Mouse (Mus musculus): ENCODE data around the gene Elovl6.
A peak's percentile ranks its signal among the peaks of the same experiment; 100 is the strongest.

Elovl6 gene

GRCm38 (mm10) chr3:129646781-129647180, 114.6 kb downstream of the Elovl6 start:
- no peak for DNase-seq (ENCODE audit: low spot score)

DNA sequence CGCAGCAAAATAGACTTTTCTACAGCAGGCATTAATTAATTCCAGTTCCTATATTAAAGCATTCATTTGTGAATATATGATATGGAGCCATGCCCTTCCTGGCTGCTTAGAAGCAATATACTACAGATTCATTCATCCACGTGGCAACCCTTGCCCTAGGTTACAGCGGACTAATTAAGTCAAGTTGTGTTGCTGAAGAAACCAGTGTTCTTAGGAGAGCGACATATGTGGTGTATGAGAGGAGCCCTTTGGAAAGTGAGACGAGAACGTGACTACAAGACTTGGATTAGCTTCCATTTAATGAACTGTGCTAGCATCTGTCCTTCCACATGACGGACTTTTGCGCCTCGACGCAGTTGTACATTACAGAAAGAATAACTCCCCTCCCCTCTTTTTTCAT, 115.2 kb downstream of the Elovl6 start:
- no peak for DNase-seq (ENCODE audit: low spot score)

GRCm38 (mm10) chr3:129648598-129648997, 116.4 kb downstream of the Elovl6 start:
- DNase-seq (ENCODE audit: low spot score): peak; percentile 15

DNA sequence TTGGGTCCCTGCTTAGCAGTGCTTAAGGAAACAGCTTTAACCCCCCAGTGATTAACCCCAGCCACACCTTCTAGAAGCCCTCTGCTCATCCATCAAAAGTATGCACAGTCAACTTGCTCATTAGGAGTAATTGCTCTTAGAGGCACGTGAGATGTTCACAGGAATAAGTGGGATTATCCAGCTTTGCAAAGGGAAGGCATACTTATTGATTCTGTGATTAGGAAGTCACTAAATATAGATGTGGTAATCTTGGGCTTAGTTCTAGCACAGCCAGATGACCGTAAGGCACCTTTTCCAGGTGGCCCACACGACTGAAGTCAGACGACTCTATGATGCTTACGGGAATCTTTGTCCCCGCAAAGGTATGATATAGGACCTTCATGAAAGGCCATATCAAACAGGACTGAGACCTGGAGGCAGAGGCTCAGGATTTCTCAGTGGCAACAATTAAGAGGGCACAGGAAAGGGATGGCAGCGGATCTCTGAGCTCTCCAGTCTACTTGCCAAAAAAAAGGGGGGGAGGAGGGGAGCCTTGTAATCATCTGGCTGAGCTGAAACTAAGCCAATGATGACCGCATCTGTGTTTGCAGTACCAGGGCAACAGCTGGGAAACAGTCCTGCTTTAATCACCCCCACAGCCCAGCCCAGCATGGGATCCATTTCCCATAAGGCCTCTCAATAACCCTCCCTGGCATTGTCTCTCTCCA, 117.6 kb downstream of the Elovl6 start:
- DNase-seq (ENCODE audit: low spot score): no peak

- no peak for DNase-seq (ENCODE audit: low spot score)
Observed at GRCm38 (mm10) chr3:129650293-129650612, 118.1 kb downstream of the Elovl6 start.

DNA sequence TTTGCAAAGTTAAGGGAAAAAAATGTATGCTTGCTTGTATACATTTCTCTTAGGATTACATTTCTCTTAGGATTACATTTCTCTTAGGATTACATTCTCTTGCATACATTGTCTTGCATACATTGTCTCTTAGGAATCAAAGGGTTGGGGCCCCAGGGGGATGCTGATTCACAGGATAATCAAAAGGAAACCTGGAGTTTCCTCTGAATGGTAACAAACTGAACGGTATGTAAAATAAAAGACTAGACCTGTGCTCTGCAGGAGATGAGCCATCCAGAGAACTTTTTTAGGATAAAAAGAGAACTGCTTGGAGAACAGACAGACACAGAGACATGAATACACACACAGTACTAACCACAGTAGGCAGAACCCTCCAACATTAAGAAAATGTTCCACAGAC, 118.8 kb downstream of the Elovl6 start:
- no peak for DNase-seq (ENCODE audit: low spot score)

DNA sequence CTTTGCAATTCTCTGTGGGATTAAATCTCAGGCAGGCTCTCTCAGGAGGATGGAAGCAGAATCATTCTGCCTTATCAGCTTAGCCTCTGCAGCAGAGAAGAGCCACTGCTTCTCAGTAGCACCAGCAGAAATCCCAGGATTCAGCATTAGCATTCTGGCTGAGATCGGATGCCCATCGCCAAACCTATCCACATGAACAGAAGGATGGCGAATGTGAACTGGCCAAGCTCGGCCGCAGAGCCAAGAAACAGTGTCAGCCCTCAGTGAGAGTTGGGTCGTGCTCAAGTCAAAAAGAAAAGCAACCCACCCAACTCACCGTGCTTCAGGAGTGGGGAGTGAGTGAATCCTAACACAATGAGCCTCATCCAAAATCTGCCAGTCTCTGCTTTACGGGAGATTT, 119.6 kb downstream of the Elovl6 start:
- no peak for DNase-seq (ENCODE audit: low spot score)

DNA sequence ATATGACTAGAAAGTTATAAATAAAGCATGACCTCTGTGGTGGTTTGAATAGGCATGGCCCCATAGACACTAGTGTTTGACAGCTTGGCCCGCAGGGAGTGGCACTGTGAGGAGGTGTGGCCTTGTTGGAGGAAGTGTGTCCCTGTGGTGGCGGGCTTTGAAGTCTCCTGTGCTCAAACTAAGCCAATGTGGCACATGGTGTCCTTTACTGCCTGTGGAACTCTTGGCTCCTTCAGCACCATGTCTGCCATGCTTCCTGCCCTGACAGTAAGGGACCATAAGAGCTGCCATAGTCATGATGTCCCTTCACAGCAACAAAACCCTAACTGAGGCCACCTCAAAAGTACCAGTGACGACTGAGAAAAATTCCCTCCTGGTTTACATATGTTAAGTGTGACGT, 120.3 kb downstream of the Elovl6 start:
- DNase-seq (ENCODE audit: low spot score): no peak

- DNase-seq (ENCODE audit: low spot score): no peak
Observed at GRCm38 (mm10) chr3:129656540-129656939, 124.4 kb downstream of the Elovl6 start.

DNA sequence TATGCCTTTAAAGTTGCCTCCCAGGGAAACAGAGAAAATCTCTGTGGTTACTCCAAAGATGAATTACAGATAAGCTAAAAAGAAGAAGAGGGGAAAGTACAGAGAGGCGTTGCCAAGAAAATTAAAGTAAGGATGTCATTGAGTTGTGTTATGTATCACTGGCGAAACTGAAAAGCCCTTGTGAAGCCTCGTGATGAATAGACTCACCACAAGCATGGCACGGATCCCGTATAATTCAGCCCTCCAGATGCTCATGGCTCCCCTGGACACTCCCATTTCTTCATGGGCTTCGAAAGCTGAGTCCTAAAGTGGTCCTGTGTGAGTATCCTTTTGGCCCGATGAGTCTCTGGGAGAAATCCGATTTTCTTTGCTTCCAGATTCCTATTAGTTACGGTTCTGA, 125.1 kb downstream of the Elovl6 start:
- no peak for DNase-seq (ENCODE audit: low spot score)

DNA sequence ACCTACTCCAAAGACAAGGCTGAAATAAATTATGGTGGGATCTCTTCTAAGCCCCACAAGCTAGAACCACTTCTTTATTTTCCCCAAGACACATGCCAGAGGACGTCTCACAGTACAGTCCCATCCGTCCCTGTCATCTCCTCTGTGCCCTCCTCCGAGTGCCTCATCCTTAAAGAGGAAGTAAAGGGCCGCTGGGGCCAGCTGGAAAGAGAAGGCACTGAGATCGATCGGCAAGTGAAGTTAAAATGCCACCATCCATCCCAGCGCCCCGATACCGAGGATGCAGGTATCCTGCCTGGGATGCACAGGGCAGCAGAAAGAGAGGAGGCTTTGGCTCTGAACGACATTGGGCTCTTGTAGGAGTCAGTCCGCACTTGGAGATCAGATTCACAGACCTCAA, 125.6 kb downstream of the Elovl6 start:
- no peak for DNase-seq (ENCODE audit: low spot score)

- DNase-seq (ENCODE audit: low spot score): no peak
Observed at GRCm38 (mm10) chr3:129658776-129659175, 126.6 kb downstream of the Elovl6 start.

DNA sequence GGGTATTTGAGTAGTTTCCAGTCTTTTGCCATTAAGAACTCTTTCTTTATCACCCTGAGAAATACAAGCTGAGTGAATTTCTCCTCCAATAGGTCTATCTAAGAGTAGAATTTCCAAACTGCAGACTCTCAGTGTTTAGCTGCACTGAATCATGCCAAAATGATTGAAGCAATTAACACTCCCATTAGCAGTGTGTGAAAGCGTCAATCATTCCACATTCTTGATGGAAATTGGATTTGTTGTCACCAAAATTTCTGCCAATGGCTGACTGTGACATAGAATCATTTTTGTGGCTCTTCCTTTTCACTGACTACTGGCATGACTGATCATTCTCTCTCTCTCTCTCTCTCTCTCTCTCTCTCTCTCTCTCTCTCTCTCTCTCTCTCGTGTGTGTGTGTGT, 131.8 kb downstream of the Elovl6 start:
- no peak for DNase-seq (ENCODE audit: low spot score)

GRCm38 (mm10) chr3:129675923-129676322, 143.8 kb downstream of the Elovl6 start:
- DNase-seq (ENCODE audit: low spot score): no peak

DNA sequence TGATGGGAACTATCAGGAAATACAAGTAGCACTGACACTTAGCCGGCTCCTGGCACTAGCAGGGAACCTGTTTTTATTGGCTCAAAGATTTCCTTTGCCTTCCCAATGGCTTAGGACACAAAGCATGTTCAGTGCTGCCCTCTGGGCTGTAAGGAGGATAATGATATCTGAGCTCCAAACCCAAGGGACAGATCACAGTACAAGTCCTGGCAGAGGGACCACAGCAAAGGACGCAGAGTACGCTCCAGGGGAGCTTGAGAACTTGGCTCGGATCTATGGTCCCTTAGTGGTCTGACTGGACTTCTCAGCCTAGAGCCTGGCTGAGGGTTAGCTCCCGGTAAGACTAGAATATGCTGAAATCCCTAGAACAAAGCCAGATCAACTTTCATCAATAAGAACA, 148.1 kb downstream of the Elovl6 start:
- no peak for DNase-seq (ENCODE audit: low spot score)

DNA sequence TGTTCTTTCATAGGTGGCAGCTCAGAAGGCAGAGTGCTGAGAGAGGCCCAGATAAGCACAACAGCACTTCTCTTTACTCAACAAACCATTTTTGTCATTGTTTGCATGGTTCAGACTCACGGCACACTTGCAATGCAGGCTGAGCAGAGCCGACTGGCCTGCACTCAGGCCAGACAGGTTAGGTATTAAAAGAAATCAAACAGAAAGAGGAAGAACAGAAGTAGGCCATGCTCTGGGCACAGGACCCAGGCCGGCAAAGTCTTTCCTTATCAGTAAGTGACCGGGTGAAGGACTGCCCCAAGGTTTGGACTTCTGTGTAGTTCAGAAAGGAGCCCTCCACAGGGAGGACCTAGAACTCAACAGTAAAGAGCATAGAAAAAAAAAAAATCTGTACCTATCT, 149.7 kb downstream of the Elovl6 start:
- no peak for DNase-seq (ENCODE audit: low spot score)

GRCm38 (mm10) chr3:129682389-129682788, 150.2 kb downstream of the Elovl6 start:
- DNase-seq (ENCODE audit: low spot score): no peak

- no peak for DNase-seq (ENCODE audit: low spot score)
Observed at GRCm38 (mm10) chr3:129683060-129683679, 151.0 kb downstream of the Elovl6 start.

DNA sequence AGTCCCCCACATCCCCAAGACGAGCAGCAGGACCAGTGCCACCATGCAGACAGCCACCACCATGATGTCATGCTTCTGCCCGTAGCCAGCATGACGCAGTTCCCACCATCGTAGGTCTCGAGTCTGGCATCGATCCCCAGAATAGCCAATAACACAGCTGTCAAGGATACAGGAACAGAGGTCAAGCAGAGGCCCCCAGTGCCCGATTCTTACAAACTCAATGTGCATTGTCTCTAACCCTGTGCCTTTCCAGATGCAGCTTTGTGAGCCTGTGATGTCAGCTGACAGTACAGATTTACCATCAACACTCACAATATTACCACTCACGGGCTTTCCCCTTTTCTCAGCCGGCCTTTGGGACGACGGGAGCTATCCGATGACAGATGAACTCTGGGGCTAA, 154.0 kb downstream of the Elovl6 start:
- no peak for DNase-seq (ENCODE audit: low spot score)

DNA sequence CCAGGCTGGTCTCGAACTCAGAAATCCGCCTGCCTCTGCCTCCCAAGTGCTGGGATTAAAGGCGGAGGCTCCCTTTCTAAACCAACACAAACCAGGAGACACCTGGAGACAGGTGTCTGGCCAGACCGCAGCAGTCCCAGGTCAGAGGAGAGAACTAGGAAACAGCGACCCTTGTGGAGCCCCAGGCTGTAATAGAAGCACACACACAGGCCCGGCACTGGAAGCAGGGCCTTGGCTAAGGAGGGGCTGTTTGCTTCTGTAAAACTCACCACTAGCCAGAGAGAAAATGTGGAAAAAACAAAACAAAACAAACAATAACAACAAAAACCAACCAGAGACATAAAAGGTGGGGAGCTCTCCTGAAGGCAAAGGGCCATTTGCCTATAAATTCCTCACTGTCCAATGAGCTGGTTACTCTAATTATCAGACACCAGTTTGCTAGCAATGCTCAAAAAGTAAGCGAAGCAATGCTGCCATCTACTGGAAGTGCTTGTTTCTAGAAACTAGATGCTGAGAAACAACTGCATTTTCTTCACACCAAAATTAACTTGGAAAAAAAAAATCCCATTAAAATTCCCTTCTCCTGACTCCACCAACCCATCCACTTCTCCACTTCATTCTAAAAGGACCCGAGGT, 154.7 kb downstream of the Elovl6 start:
- DNase-seq (ENCODE audit: low spot score): peak; percentile 65

DNA sequence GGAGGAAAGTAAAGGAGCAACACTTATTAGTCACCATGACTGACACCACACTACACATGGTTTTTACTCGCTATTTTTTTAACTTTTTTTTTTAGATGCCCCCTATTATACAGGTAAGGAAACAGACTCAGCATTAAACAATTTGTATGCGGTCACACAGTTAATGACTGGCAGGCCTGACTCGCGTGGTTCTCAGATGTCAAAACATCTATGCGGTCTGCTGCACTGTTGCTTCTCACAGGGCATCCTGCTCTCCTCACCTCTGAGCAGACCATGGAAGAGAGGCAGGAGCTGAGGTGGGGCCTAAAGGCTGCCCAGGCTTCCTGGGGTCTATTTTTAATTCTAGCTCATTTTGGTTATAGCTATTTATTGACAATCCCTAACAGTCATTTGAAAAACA, 155.3 kb downstream of the Elovl6 start:
- DNase-seq (ENCODE audit: low spot score): no peak
